Mouse (Mus musculus) adrenal gland, postnatal 14 days (tissue): Measurements from ENCODE around the gene Rnf227. TPM values are rescaled to one million over a fixed set of nuclear protein-coding genes. Genes with fewer than 3 reads are reported as not detected.

Experiments used
- DNase-seq: peaks from one replicate; pipeline ENCODE4 v3.0.0; 2021; ENCODE audit warnings: mixed read lengths
- total RNA-seq: library from RNA; stranded (reverse); gene quantifications from 2 replicates; pipeline ENCODE4 v1.2.3, GENCODE M21; 2021

The Rnf227 gene
- total RNA-seq, 1 experiment from 2014 or later, result 4.1 TPM

DNA sequence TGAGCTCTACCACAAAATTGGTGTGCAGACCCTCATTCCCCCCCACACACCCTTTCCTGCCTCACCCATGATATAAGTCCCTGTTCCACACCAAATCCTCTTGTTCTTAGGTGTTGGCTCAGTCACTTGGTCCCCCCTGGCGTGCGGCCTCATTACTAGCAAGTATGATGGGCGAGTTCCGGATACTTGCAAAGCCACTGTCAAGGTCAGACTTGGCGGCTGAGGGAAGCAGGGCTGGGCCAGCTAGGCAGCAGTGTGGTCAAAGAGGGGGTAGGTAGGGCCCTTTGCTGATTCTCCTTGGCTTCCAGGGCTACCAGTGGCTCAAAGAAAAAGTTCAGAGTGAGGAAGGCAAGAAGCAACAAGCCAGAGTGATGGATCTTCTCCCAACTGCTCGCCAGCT, 9.1 kb upstream of the Rnf227 start:
- DNase-seq, result peak; percentile 62

- peak; percentile 90 for DNase-seq
These were observed 8.3 kb upstream of the Rnf227 start for GRCm38 (mm10) chr11:69331929-69332405.

GRCm38 (mm10) chr11:69332713-69333253, 7.5 kb upstream of the Rnf227 start:
- DNase-seq, result no peak

- DNase-seq, result no peak
These were observed 6.3 kb upstream of the Rnf227 start for GRCm38 (mm10) chr11:69333922-69334321.

- no peak for DNase-seq
These were observed 5.5 kb upstream of the Rnf227 start for GRCm38 (mm10) chr11:69334796-69335195.

- no peak for DNase-seq
These were observed 6.2 kb downstream of the Rnf227 start for GRCm38 (mm10) chr11:69346441-69346840.

DNA sequence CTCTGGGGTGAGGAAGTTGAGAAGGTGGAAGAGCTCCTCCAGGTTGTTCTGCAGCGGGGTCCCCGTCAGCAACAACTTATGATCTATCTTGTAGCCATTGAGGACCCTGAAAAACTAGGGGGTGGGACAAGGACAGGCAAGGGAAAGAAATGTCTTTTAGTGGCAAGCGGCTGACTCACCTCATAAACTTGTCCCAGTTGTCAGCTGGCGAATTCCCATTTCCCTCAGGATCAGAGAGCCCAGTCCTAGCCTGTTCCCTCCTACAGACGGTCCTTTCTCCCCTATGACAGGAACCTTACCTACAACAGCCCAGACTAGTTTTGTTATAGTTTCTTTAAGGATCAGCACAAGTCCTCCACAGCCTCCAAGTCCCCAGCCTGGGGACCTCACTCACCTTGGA, 16.3 kb downstream of the Rnf227 start:
- no peak for DNase-seq

GRCm38 (mm10) chr11:69357690-69358089, 17.4 kb downstream of the Rnf227 start:
- no peak for DNase-seq

DNA sequence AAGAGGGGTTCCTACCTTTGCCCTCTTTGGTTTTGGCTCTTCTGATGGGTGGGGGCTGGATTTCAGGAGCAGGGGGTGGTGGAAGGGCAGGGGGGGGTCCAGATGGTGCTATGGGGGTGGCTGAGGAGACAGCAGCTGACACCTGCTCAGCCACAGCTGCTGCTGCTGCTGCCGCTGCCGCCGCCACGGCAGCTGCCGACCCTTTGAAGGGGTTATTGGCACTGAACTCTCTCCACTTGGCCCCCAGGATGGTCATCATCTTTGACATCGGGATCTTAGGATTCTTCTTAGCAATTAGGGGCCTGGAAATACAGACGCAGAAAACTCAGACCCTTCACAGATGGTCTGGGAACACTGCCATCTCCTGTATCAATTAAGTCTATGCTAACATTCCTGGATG, 21.8 kb downstream of the Rnf227 start:
- DNase-seq, result no peak

DNA sequence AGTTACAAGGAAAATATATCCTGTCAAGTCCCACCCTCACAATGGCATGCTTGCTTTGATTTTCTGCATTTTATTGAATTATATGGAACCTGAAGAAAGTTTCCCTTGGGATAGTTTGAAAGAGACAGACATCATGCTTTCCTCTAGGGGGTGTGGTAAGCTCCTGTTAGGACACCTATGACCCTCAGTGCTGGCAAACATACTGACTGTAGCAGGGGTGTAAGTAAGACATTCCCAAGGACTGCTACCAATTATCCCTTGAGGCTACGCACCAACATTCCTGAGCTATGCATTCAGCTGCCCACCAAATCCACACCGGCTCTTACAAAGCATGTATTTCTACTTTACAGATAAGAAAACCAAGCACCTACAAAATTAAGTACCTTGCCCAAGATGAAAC, 22.2 kb downstream of the Rnf227 start:
- DNase-seq, result no peak

DNA sequence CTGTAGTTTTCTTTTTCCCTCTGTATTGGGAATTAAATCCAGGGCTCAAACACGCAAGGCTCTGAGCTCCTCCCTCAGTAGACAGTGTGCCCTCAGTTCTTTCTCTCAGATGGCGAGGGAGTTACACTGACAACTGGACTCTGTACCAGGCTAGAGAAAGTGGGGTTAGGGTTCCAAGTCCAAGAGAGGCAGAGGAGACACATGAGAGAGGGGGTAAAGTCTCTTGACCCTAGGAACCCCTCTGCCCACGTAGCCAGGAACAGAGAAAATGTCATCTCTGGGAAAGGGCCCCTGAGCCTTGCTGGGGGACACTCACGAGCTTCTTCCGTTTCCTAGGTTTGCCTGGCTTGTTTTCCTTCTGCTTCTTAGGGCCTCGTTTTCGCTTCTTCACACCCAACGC, 24.1 kb downstream of the Rnf227 start:
- no peak for DNase-seq

DNA sequence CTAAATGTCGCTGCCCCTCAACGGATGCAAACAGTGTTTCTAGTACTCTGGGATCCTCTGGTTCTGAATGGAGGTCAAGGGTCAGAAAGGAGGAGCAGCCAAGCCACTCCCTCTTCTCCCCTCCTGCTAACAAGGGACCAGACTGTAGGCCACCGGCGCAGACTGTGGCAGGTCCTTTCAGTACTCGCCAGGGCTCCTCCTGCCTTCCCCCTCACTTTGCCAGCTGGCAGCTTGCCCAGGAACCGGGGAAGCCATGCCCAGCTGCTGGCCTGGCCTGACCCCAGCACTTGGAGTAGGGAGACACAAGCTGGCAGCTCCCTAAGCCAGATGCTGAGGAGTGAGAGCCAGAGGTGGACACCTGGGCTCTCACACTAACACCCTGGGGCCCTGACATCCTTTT, 24.6 kb downstream of the Rnf227 start:
- peak; percentile 99 for DNase-seq

- DNase-seq, result no peak
These were observed 25.5 kb downstream of the Rnf227 start for GRCm38 (mm10) chr11:69365722-69366121.

DNA sequence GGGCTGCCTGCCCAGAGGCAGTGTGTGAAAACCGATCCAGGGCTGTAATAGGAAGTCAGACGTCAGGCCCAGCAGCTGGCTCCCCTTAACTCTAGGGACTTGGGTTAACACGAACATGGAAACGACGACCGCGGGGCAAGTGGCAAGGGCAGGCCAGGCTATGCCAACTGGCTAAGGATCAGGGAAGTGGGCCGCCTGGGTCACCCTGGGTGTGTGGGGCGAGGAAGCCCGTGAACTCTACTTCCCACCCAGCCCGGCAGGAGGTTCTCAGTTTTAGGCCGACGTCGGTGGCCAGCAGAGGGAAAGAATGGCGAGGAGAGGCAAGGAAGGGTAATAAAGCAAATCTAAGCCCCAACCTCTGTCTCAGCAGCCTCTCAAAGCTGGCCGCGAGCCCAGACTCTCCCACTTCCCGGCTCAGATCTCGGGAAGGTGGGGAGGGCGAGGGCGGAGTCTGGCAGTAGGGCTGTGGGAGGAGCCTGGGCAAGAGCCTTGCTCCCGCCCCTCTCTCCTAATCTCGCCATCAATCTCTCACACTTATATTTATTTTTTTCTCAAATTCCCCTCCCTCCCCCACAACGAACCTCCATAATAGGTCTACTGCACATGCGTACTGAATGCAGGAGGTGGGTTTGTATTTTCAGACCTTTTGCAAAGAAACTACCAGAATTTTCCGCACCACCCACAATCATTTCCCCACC, 26.0 kb downstream of the Rnf227 start:
- DNase-seq, result peak; percentile 98

DNA sequence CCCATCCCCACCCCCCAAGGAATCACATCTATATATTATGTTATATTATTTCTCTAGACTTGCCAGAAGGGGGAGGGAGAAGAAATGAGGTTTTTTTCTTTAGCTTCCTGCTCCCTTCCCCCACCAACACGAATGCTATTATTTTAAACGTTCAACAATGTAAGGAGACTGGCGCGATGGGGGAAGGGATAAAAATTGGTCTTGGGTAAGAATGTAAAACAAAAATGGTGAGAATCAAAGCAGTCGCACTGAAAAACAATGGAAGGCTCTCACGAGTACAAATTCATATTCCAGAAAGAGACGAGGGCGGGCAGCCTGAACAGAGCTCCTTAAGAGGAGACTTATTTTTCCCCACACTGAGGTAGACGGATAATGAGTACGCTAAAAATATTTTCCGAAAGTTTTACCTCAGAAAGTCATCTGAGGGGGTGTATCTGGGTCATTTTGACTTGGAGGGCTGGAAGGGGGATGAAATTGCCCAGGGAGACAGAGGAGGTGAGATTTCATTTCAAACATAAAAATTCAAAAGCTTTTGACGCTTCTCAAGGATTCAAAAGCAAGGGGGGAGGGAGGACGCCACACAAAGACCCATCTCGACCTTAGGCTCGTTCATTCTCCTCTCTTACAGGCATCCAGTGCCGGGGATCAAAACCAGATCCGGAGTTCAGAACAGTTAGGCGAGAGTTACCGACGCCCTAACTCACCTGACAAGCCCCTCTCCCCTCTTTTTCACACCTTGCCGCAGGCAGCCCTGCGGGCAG, 26.8 kb downstream of the Rnf227 start:
- DNase-seq, result peak; percentile 47

- no peak for DNase-seq
These were observed 27.5 kb downstream of the Rnf227 start for GRCm38 (mm10) chr11:69367616-69368355.

DNA sequence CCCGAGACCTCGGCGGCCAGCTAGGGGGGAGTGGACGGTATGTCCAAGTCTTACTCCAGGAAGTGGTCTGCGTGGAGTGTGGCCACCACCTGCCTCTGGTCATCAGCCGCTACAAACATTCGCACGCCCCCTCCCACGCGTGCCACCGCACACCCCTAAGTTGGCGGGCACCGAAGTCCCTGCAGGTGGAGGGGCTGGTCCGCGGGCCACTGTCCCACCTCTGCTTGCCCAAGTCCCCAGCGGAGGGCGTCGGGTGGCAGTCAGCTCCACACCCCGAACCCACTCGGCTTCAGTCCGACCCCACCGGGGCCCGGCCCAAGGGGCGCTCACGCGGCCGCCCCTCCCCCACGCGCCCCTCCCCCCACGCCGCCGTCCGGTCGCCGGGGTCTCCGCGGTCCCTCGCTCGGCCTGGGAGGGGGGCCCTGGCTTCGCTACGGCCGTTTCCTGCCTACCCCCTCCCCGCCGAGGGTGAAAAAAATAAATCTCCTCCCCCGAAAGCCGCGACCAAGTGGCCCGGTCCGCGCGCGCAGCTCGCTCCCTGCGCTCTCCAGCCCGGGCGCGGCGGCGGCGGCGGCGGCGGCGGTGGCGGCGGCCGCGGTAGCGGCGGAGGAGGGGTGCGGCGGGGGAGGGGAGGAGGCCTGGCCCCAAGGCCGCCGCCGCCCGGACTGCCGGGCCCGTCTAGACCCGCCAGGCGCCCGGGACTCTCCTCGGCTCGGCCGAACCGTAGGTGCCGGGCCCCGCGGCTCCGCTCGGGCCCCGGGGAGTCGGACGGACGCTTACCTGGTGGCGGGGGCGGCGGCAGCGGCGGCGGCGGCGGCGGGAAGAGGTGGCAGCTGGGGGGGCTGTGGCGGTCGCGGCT, 28.3 kb downstream of the Rnf227 start:
- peak; percentile 75 for DNase-seq

DNA sequence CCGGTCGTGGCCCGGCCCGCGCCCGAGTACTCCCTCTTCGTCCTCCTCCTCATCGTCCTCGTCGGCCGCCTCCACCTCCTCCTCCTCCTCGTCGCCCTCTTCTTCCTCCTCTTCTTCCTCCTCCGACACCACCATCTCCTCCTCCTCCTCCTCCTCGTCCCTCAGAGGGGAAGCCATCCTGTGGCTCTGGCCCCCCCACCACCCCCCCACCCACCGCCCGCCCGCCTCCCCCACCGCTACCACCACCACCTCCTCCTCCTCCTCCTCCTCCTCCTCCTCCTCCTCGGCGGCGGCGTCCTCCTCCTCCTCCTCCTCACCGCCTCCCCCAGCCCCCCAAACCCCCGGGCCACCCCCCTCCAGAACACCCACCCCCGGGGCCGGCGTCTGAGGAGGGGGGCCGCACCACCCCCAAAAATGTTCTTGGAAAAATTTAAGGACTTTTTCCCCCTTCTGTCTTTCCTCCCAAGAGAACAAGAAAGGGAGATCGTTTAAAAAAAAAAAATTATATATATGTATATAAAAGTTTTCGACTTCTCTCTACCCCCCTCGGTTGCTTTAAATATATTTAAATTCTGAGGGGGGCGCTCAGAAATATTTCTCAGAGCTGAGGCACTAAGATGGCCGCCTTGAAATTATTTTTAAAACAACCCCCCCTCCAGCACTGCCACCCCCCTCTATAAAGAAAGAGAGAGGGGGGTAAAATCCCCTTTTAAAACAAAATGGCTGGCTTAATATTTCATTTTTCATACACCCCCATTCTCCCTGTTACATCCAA, 29.1 kb downstream of the Rnf227 start, which contains the start of gene Chd3:
Chd3 (minus strand) TSS at position 192 of the 775 bp plus-strand sequence.
- DNase-seq, result no peak

DNA sequence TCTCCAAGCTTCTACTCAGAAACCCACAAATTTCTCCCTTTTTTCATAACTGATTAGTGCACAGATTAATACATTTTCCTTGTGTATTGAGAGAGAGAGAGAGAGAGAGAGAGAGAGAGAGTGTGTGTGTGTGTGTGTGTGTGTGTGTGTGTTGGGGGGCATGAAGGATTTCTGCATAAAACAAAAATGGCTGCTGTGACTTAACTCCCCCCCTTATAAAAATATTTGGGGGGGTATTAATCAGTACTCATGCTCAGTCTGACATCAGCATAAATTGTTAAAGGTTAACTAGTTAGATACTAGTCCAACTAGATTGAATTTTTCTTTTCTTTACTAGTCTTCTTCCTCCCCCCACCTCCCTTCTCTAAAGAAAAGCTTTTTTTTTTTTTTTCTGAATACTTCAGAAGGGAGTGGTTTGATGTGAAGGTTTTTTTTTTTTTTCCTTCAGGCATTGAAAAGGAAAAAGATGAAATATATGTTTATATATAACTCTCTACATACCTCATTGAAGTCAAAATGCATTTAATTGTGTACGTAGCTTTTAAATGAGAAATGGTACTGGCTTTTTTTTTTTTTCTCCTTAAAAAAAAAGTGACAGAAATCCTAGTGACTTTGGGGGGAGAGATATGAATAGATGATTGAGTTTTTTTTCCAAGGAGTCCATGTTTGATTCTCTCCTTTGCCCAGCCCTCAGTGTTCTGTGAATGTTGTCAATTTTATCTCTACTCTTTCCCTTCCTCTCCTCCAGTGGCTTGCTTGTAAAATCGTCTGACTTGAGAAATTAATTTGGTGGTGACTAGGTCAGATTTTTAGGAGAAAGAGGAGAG, 29.9 kb downstream of the Rnf227 start:
- DNase-seq, result no peak

- DNase-seq, result no peak
These were observed 30.6 kb downstream of the Rnf227 start for GRCm38 (mm10) chr11:69370817-69371215.
